Mouse (Mus musculus) monocyte, adult 5-6 weeks (primary cell): ENCODE data around the gene Zfp282. TPM values are rescaled to one million over a fixed set of nuclear protein-coding genes. Genes with fewer than 3 reads are reported as not detected.
"Not testable (repeated sequence)": the region's sequence is repeated elsewhere in the genome, so short reads cannot be mapped to it uniquely, and the experiment has no call there.

ENCODE experiments used
- ATAC-seq: fragments of 153-309, 156-312 bp; replicated peaks from 2 replicates; pipeline ENCODE4 v1.8.0; 2017; ENCODE audit warnings: mild to moderate bottlenecking; ENCODE audit not compliant: low TSS enrichment, insufficient number of reproducible peaks, severe bottlenecking, poor library complexity, low FRiP score
- total RNA-seq: library from RNA; stranded (forward); fragments of 200-1000, 200-491, 200-594 nt; gene quantifications from 3 replicates; pipeline ENCODE4 v1.2.3, GENCODE M21; 2017

Zfp282 gene
- total RNA-seq = 6.9 to 11.4 TPM (median 7.5 TPM) in 3 replicates

- ATAC-seq = no peak
Measured at GRCm38 (mm10) chr6:47877058-47877457, at the start of gene Zfp282. TSS of gene Zfp282 (plus strand) at chr6:47877204.

- ATAC-seq = no peak
Measured at GRCm38 (mm10) chr6:47827462-47827861, 49.5 kb upstream of the Zfp282 start.

DNA sequence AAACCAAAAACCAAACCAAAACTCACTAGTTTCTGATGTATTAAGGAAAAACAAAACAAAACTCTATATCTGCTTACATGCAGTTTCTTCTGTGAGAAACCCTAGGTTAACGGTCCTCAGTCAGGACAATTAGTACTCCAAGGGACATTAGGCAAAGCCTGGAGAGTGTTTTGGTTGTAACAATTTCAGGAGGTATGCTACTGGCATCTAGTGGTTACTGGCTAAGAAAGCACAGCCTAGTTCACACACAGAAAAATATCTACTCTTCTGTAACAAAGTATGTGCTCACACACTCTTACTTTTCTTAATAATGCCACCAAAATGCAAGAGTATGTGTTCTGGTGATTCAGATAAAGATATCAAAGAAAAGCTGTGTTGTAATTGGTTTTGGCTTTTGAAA lies 48.1 kb upstream of the Zfp282 start:
- ATAC-seq = no peak

- peak; percentile 86 for ATAC-seq
Measured at GRCm38 (mm10) chr6:47830104-47831078, 46.6 kb upstream of the Zfp282 start, which contains the start of gene Zfp786. TSS of gene Zfp786 (minus strand) at chr6:47830867.

GRCm38 (mm10) chr6:47832220-47832619 lies 44.8 kb upstream of the Zfp282 start:
- ATAC-seq = no peak

- ATAC-seq = peak; percentile 86
Measured at GRCm38 (mm10) chr6:47835482-47835983, 41.5 kb upstream of the Zfp282 start, which contains the start of gene Zfp398. TSS of gene Zfp398 (plus strand) at chr6:47835661.

DNA sequence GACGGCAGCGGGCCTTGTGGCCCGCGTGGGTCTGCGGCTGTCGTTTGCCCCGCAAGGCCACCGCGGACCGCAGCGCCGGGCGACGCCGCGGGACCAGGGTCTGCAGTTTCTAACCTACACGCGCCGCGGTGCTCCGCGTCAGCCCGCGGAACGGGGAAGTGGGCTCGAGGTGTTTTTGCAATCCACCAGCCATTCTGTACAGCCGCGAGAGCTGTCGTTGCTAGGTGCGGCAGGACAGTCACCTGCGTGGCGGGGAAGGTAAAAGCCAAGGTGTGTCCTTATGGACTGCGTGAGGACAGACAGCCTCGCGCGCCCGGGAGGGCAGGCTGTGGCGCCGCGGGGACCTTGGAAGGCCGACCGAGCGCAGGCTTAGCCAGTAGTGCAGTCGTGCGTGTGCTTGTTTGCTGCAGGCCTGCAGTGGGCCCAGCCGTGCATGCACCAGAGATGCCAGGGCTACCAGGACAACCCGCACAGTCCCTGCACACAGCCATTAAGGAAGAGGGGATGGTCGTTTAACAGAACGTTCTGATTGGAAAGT lies 41.0 kb upstream of the Zfp282 start:
- 0 out of 2 replicates have a peak, but pooled peaks have one; percentile 23 for ATAC-seq

DNA sequence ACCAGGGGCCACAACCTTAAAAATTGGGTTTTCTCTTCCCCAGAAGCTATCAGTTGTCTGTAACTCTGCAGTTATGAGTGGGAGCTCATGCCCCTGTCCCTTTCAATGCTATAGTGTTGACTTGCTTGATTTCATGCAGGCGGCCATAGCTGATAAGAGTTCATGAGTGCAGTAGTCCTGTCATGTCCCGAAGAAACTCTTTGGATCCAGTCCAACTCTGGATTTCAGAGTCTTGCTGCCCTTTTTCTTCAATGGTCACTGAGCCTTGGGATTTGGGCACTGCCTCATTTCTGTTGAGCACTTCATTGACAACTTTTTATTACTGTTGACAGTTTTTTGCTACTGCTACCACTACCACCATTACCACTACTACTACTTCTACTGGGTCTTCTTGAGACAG lies 39.4 kb upstream of the Zfp282 start:
- no peak for ATAC-seq

DNA sequence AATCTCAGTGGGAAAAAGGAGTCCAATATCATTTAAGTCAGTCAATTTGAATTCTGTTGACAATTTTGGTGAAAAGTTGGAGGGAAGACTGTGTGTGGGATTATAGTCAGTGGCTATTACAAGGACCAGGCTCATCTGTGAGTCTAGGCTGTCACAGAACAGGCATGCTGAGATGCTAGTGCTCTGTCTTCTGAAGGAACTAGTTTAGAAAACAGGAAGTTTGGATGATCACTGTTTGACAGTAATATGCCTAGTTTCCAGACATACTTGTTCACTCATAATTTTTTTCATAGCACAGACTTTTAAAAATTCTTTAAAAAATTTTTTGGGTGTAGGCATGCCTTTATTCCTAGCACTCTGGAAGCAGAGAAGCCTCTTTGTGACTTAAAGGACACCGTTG lies 35.9 kb upstream of the Zfp282 start:
- ATAC-seq = no peak

- no peak for ATAC-seq
Measured at GRCm38 (mm10) chr6:47841831-47842230, 35.2 kb upstream of the Zfp282 start.

DNA sequence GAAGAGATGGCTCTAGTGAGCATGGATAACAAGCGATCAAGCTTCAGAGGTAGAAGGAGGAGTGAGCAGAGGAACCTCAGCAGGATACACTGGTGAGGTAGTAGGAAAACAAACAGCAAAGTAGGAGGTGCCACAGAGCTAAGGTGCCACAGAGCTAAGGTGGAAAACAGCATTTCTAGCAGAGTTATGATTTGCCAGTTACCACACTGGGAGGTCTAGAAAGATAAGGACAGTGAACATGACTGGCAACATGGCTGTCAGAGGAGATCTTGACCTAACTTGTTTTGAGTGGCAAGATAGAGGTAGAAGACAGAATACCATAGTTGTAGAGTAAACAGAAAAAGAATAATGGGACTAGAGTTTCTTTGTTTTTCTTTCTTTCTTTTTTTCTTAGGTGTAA lies 34.7 kb upstream of the Zfp282 start:
- no peak for ATAC-seq

DNA sequence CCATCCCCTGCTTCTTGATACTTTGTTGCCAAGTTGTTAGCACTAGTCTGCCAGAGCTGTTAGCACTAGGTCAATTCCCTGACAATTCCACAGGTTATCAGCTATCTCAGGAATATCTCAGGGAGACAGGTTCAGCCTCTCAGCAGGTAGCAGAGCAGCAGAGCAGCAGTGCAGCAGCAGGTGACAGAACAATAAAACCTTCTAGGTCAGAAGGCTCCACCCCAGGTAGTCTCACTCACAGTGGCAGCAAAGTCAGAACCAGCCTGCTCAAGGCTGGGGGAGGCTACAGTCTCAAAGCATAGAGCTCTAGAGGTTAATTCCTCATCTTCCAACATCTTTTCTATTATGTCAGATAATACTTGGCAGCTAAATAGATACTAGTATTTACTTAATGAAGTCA lies 31.2 kb upstream of the Zfp282 start:
- no peak for ATAC-seq

DNA sequence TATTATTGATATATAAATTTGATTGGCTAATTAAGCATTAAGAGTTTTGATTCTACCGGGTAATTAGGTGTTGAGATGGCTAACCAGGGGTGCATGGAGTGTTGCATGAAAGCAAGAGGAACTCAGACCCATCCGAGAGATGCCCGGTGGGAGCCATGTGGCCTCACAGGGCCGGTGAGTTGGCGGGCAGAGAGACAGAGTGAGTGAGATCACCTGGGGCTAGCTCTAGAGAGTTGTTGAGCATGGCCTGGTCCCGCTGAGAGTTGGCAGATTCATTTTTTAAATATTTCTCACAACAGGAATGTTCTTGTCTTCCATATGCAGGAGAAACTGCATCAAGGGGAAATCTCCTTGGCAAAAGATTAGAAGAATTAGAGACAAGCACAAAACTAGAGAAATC lies 19.8 kb upstream of the Zfp282 start:
- ATAC-seq = no peak

DNA sequence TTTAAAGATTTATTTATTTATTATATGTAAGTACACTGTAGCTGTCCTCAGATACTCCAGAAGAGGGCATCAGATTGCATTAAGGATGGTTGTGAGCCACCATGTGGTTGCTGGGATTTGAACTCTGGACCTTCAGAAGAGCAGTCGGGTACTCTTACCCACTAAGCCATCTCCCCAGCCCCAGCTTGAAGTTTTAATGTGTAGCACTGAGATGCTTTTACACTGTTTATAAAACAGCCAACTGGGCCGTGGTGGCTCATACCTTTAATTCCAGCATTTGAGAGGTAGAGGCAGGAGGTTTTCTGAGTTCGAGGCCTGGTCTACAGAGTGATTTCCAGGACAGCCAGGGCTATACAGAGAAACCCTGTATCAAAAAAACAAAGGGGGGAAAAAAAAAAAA lies 19.3 kb upstream of the Zfp282 start:
- ATAC-seq = not testable (repeated sequence)

GRCm38 (mm10) chr6:47872266-47872665 lies 4.7 kb upstream of the Zfp282 start:
- no peak for ATAC-seq

DNA sequence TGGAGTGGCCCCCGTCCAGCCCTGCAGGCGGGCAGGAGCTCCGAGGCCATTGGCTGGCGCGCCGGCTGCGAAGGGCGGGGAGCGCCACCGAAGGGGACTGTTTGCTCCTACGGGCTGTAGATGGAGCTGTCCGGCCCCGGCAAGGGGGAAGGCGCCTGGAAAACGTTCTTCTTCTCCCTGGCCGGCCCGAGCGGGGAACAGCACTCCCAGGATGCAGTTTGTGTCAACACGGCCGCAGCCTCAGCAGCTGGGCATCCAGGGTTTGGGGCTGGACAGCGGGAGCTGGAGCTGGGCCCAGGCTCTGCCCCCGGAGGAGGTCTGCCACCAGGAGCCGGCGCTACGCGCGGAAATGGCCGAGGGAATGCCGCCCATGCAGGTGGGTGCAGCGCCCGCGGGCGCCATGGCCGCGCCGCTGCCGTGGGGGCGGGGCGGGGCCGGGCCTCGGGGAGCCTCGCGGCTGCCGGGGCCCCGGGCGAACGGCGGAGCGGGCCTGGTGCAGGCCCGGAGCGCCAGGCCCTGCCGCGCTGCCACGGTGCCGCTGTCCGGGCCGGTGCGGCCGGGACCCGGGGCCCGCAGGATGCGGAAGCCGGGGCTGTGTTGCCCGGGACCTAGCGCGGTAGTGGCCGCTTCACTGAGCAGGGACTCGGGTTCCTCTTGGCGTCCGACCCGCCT lies 593 bp downstream of the Zfp282 start:
- peak; percentile 84 for ATAC-seq

DNA sequence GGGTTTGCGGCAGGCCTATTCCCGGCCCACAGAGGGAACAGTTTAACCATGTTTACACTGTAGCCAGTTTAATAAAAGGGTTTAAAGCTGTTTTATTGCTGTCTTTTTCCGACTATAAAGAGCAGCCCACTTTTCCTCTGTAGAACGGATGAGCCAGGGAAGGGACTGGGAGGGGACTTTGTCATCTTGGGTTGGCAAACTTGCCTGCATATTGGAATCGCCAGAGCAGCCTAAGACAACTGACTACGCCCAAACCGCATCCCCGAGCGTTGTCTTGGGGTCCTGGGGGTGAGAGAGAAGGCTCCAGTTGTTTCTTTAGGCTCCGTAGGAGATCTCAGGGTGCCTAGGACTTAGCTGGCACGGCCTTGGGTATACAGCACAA lies 1.1 kb downstream of the Zfp282 start:
- no peak for ATAC-seq

DNA sequence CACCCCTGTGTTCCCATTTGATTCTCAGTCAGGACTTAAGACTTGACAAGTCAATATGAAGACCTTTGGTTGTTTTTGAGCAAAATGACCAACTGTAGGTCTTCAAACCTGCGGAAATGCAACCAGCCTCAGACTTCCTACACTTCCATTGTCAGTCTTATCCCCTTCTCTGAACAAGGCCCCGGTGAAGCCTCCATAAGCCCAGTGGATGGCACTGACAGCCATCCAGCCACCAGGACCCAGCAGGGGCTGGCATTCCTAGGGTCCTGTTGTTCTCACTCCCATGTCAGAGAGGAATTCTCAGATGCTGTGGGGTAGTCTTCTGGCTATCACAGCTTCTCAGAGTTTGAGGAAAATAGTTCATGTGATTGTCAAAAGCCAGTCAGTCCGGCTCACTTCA lies 1.6 kb downstream of the Zfp282 start:
- no peak for ATAC-seq

DNA sequence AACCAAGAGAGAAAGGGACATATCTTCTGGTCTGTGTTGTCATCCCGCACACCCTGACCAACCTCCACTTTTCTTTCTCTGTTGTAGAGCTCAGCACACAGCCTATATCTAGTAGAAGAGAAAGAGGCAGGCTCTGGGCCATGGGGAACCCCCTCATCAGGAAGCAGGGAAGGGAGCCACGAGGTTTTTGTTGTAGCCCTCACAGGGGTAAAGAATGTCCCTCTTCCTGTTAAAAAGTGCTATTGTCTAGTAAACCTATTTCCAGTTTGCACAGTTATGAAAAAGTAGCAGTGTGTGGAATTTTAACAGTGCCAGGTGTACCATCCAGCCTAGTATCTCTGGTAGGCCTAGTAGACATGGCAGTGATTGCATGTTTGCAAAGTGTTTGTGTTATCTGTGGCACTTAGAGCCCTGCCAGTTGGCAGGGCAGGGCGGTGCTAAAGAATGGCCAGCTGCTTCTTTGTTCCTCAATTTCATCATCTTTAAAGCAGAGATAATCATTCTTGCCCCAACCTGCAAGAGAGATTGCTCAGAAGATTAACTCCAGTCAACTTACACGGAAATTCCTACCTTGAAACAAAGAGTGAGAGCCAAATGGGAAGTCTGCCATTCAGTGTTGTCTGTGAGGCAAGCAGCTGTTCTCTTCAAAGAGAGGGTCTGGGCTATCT lies 2.2 kb downstream of the Zfp282 start:
- ATAC-seq = no peak
